ENCODE assay signal across 16 mouse cellular contexts in genomic region chr4:129970861-129971260, GRCm38 (mm10).
"Had no signal": no experiment of that assay in that cellular context is flagged by ENCODE, and none has a peak within 500 bp of the region (broad histone marks: within the 10 kb centered on the region; RNA-seq: fewer than 3 reads in every experiment).

No protein-coding gene starts in this region.

- DNase-seq: heart, postnatal 10 days; heart, postnatal 14 days; heart, postnatal 36 days; heart, postnatal 4 days; kidney, adult 11 months; kidney, adult 18-20 months; kidney, adult 2 months; kidney, adult 8-10 months; kidney, adult 9 months; kidney, postnatal 10 days; kidney, postnatal 14 days; kidney, postnatal 25 days; kidney, postnatal 36 days; kidney, postnatal 4 days; layer of hippocampus, adult 9-11 months; layer of hippocampus, postnatal 36 days had no signal
